Mouse (Mus musculus) kidney, embryonic 16.5 days (tissue): ENCODE measurements around the gene Spon1. TPM values are rescaled to one million over a fixed set of nuclear protein-coding genes. Genes with fewer than 3 reads are reported as not detected.

Source experiments
- ATAC-seq: fragments of 200-750 bp; cut with Nextera tagmentation; 2 replicates; pipeline ENCODE4 v1.8.0; 2017; ENCODE audit warnings: moderate TSS enrichment; ENCODE audit not compliant: low FRiP score, low TSS enrichment
- H3K27ac ChIP-seq: fragments of 300-500 bp; sonication (generic); 2 replicates; pipeline ENCODE4 v1.5.1; 2014; ENCODE audit warnings: low read length
- H3K27me3 ChIP-seq: fragments of 300-500 bp; sonication (generic); 2 replicates; pipeline ENCODE4 v1.6.1; 2014; ENCODE audit warnings: low read length, control low read depth, mixed read lengths; ENCODE audit not compliant: insufficient read depth
- H3K36me3 ChIP-seq: fragments of 300-500 bp; sonication (generic); 2 replicates; pipeline ENCODE4 v1.6.1; 2014; ENCODE audit warnings: low read length, control low read depth, mixed read lengths; ENCODE audit not compliant: insufficient read depth
- H3K4me1 ChIP-seq: fragments of 300-500 bp; sonication (generic); 2 replicates; pipeline ENCODE4 v1.6.1; 2014; ENCODE audit warnings: low read length, control low read depth, mixed read lengths; ENCODE audit not compliant: insufficient read depth
- H3K4me2 ChIP-seq: fragments of 300-500 bp; sonication (generic); replicated peaks from 2 replicates; pipeline ENCODE4 v1.6.1; 2014; ENCODE audit warnings: low read depth, low read length
- H3K4me3 ChIP-seq: fragments of 300-500 bp; sonication (generic); 2 replicates; pipeline ENCODE4 v1.5.1; 2014; ENCODE audit warnings: mild to moderate bottlenecking, low read length
- H3K9ac ChIP-seq: fragments of 300-500 bp; sonication (generic); replicated peaks from 2 replicates; pipeline ENCODE4 v1.6.1; 2014; ENCODE audit warnings: low read length
- H3K9me3 ChIP-seq: fragments of 300-500 bp; sonication (generic); 2 replicates; pipeline ENCODE4 v1.6.1; 2016; ENCODE audit warnings: low read length, control low read depth
- WGBS: fragments of 180-500 bp; shearing (Covaris S2); extraction: QIAGEN DNeasy Blood & Tissue Kit; methylation state at CpG from one replicate; pipeline ENCODE4 v1.1.7; 2014; 5-methylcytosine and 5-hydroxymethylcytosine counted together
- polyA plus RNA-seq: library from polyadenylated mRNA; unstranded; fragments of >200 nt; fragmentation: Nextera tagmentation; extraction: Ambion mirVana; gene quantifications from 2 replicates; pipeline ENCODE4 v1.2.1, GENCODE M21; 2015

Spon1 gene
- polyA plus RNA-seq, 1 experiment from 2014 or later, result 13.7 TPM

DNA sequence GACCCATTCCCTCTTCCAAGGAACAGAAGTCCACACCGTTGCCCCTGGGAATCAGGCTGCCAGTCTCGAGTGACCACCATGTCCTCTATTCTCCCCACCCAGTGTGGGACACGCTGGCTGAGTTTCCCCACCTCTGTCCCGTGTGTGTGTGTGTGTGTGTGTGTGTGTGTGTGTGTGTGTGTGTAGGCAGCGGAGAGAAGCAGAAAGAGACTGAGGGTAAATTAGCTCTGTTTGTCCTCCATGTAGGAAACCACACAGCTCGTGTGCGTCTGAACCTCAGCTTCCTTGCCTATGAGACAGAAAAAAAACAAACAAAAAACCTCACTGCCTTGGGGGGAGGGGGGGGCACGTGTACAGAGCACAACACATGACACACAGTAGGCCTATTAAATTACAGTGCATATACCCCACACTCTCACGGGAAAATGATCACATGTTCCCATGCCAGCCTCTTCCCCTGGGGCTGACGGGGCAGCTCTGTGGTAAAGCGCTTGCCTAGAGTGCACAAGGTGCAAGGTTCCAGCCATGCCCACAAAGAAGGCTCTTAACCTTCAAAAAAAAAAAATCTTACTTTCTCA lies 303.2 kb downstream of the Spon1 start:
- Histone ChIP-seq H3K4me2 (no peak overlapping the region), H3K4me1 (peaks cover 40% of the 10 kb centered on the region), H3K27me3 (no peaks in the 10 kb centered on the region), H3K9me3 (0 out of 2 replicates have a peak, but pooled peaks cover 4% of the 10 kb centered on the region), H3K36me3 (no peaks in the 10 kb centered on the region), H3K9ac (no peak overlapping the region), H3K27ac (no peak overlapping the region), H3K4me3 (no peak overlapping the region)
- 64% methylated on average over 10 of the region's 11 CpGs for WGBS
- ATAC-seq, result no peak

DNA sequence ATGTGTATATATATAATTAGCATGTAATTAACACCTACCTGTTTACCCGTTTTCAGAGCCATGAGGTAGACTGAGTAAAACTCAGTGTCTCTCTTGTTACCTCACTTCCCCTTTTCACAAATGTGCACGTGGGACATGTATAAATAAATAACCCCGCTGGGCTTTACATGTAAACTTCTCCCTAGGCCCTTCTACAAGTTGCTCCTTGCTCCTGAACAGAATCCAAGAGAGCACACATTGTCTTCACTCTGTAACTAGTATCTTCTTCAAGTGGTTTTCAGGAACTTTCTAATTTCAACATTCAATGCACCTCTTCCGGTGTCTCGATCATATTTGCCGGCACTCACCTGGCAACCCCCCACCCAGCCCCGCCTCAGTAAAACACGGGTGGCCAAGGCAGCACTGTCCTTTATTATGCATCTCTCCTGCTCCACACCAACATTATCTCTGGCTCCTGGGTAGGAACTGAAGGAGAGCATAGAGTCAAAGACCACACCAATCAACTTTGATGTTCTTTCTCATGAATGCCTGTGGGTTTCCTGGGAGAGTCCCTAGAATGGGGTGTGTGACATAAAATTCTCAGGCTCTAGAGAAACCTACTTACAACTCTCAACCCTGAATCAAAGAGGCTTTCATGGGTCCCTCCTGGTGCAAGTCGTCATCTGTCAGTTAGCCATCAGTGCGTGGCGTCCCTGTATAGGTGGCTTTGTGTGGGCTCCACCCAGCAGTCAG lies 304.1 kb downstream of the Spon1 start:
- ATAC-seq, result no peak

DNA sequence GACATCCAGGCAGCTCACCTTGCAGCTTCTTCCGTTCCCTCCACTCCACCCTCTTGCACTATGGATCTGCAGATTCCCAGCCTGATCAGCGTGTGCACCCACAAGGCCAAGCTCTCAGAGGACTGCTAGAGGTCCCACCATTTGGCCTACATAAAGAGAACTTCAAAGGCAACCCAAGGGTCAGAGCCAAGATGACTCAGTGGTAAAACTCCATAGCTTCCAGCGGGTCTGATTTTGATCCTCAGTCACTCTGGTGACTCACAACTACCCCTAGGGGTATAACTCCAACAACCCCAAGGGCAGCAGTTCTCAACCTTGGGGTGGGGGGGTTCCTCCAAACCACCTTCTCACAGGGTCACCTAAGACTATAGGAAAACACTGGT lies 304.7 kb downstream of the Spon1 start:
- Histone ChIP-seq H3K9ac (no peak overlapping the region), H3K4me2 (no peak overlapping the region), H3K4me1 (peaks cover 38% of the 10 kb centered on the region), H3K9me3 (0 out of 2 replicates have a peak, but pooled peaks cover 4% of the 10 kb centered on the region), H3K4me3 (no peak overlapping the region), H3K36me3 (no peaks in the 10 kb centered on the region), H3K27me3 (no peaks in the 10 kb centered on the region), H3K27ac (no peak overlapping the region)
- ATAC-seq, result no peak
- 50% methylated on average over 3 of the region's 3 CpGs for WGBS

More for the DNA sequence above, 304.1 kb downstream of the Spon1 start:
- Histone ChIP-seq H3K27ac (no peak overlapping the region), H3K4me1 (peaks cover 42% of the 10 kb centered on the region), H3K9me3 (0 out of 2 replicates have a peak, but pooled peaks cover 4% of the 10 kb centered on the region), H3K9ac (no peak overlapping the region), H3K36me3 (no peaks in the 10 kb centered on the region), H3K4me3 (no peak overlapping the region), H3K27me3 (no peaks in the 10 kb centered on the region), H3K4me2 (no peak overlapping the region)
- WGBS, result 73% methylated on average over 11 of the region's 11 CpGs

DNA sequence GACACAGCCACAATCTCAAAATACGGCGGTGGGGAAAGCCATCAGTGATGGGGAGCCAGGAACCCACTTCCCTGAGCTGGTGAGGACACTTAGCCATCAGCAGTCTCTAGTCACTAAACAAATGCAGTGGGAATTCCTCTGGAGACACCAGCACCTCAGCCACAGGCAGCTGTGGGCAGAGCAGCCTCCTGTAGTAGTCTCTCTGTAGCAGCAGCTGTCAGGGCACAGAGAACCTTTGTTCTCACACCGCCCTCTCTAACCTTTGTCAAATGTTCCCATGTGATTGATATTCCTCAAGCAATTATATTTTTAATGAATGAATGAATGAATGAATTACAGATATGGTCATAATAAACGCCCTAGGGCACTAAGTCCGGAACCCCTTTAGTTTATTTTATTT lies 305.6 kb downstream of the Spon1 start:
- Histone ChIP-seq H3K4me2 (peak overlapping the region; percentile 32), H3K9ac (no peak overlapping the region), H3K27me3 (no peaks in the 10 kb centered on the region), H3K4me3 (no peak overlapping the region), H3K9me3 (0 out of 2 replicates have a peak, but pooled peaks cover 4% of the 10 kb centered on the region), H3K4me1 (peaks cover 28% of the 10 kb centered on the region), H3K36me3 (no peaks in the 10 kb centered on the region), H3K27ac (peak overlapping the region; percentile 70; the same call in 1 of the 2 replicates)
- ATAC-seq, result no peak
- WGBS, result 65% methylated on average over 5 of the region's 5 CpGs

DNA sequence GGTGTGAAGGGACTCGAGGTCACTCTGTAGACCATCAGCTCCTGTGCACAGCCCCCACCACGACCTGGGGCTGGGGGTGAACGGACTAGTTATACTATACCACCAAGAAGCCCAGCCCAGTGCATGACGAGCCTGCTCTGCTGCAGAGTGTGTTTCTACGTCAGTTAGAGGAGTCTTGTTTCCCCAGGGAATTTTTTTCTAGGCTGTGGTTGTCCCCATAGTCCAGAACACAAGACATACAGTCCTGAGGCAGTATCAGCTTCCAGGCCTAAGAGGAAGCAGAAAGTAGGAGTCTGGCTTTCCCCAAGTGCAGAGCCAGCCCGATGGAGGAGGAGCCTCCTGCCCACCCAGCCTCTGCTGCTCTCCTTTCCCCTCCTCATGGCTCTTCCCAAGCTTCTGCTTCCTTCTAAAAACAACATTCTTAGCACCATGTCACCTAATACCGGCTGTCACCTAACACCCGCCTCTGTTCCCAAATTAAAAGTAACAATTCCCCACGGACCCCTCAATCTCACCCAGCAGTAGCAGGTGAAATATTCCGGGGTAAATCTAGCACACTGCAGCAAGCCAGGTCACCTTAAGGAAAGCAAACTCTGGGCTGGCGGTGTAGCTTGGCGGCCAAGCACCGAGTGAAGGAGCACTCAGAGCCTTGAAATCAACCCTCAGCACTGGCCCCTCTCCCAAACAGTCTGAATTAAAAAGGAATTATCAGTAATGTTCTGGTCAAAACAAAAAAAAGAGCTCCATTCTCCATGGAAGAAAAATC lies 306.2 kb downstream of the Spon1 start:
- ATAC-seq, result peak; percentile 84
- Histone ChIP-seq H3K27ac (peak overlapping the region; percentile 70), H3K36me3 (no peaks in the 10 kb centered on the region), H3K4me1 (peaks cover 25% of the 10 kb centered on the region), H3K4me2 (peak overlapping the region; percentile 32), H3K9ac (peak overlapping the region; percentile 23; the same call in 1 of the 2 replicates), H3K4me3 (peak overlapping the region; percentile 4; the same call in 1 of the 2 replicates), H3K9me3 (0 out of 2 replicates have a peak, but pooled peaks cover 4% of the 10 kb centered on the region), H3K27me3 (no peaks in the 10 kb centered on the region)
- 9% methylated on average over 13 of the region's 13 CpGs for WGBS

DNA sequence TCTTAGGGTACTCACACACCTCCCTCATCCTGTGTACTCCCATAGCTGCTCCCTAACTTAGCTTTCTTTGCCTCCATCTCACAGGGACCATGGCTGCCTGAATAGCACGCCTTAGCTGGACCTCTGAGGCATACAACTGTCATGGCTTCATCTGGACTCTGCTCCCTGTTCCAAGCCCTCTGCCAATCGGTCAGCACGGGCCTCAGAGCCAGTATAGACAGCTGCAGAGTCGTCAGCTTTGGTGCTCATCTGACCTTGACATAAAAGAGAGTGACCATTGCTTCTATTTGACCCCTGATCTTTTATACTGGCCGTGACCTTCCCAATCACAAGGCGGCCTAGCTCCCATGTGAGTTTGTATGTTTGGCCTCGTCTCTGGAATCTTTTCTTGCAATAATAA lies 308.3 kb downstream of the Spon1 start:
- WGBS, result 49% methylated on average over 7 of the region's 7 CpGs
- H3K4me1 ChIP-seq, result peaks cover 25% of the 10 kb centered on the region
- H3K9ac ChIP-seq, result no peak overlapping the region
- no peaks in the 10 kb centered on the region for H3K9me3 ChIP-seq
- H3K4me3 ChIP-seq, result no peak overlapping the region
- no peak overlapping the region for H3K27ac ChIP-seq
- no peaks in the 10 kb centered on the region for H3K36me3 ChIP-seq
- no peak for ATAC-seq
- H3K27me3 ChIP-seq, result no peaks in the 10 kb centered on the region
- no peak overlapping the region for H3K4me2 ChIP-seq

DNA sequence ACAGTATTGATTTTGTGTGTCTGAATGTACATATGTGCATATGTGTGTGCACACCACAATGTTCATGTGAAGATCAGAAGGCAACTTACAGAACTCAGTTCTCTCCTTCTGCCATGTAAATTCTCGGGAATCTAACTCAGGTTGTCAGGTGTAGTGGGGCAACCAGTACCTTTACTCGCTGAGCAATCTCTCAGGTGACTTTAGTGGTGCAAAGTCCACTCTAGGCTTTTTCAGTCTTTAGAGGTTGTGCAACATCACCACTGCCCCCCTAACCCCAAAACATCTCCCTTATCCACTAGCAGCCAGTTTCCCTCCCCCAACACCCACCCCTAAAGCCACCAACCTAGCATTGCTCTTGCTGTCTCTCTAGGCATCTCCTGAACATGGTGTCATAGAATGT lies 308.8 kb downstream of the Spon1 start:
- Histone ChIP-seq H3K27me3 (no peaks in the 10 kb centered on the region), H3K27ac (no peak overlapping the region), H3K4me2 (no peak overlapping the region), H3K9ac (no peak overlapping the region), H3K9me3 (no peaks in the 10 kb centered on the region), H3K4me3 (no peak overlapping the region), H3K36me3 (no peaks in the 10 kb centered on the region), H3K4me1 (peaks cover 25% of the 10 kb centered on the region)
- 88% methylated on average over 2 of the region's 2 CpGs for WGBS
- ATAC-seq, result no peak

DNA sequence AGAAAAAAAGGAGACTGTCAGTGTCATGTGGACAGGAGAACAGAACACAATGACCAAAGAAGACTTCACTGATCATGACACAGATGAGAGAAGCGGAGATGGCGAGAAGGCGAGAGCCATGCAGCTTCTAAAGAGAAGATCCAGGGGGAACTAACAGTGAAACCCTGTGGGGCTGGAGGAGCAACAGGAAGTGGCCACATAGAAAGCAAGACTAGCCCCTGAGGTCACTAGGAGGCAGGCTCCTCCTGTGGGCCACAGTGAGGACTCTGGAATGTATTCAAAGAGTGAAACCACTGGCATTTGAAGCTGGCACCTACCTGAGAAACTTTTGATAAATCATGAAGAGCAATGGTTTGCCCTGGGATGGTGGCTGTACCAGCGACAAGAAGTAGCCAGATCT lies 313.5 kb downstream of the Spon1 start:
- Histone ChIP-seq H3K4me2 (no peak overlapping the region), H3K9me3 (no peaks in the 10 kb centered on the region), H3K27me3 (no peaks in the 10 kb centered on the region), H3K27ac (no peak overlapping the region), H3K4me3 (no peak overlapping the region), H3K36me3 (no peaks in the 10 kb centered on the region), H3K9ac (no peak overlapping the region), H3K4me1 (no peaks in the 10 kb centered on the region; the same call in 1 of the 2 replicates)
- no peak for ATAC-seq
- WGBS, result 95% methylated on average over 4 of the region's 4 CpGs

DNA sequence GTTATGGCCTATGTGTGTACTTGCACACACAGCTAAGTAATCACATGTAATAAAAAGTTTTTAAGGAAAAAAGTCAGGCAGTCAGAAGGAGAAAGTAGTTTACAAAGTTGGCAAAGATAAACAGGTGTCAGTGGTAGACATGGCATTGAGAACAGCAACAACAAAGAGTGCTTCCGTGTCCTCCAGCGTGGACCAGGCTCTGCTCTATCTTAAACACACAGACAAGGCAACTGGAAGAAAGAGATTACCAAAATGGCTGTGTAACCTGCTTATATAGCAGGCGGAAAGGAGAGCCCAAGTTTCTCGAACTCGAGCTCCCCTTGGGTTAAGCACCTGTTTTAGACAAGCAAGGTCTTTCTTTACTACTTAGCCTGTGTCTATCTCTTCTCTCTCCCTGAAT lies 314.5 kb downstream of the Spon1 start:
- no peak overlapping the region for H3K27ac ChIP-seq
- no peaks in the 10 kb centered on the region for H3K9me3 ChIP-seq
- H3K4me3 ChIP-seq, result no peak overlapping the region
- 92% methylated on average over 5 of the region's 5 CpGs for WGBS
- no peak overlapping the region for H3K4me2 ChIP-seq
- no peaks in the 10 kb centered on the region for H3K27me3 ChIP-seq
- no peaks in the 10 kb centered on the region for H3K36me3 ChIP-seq
- H3K4me1 ChIP-seq, result peaks cover 1% of the 10 kb centered on the region; the same call in 1 of the 2 replicates
- no peak overlapping the region for H3K9ac ChIP-seq
- no peak for ATAC-seq
